Mouse (Mus musculus) right cerebral cortex, postnatal 25 days (tissue): ENCODE measurements around the gene Nfyb.

Experiments used
- DNase-seq: peaks from one replicate; pipeline ENCODE4 v3.0.0; 2022

Nfyb gene

GRCm38 (mm10) chr10:82763840-82764631 lies at the start of gene Nfyb:
Nfyb (minus strand) TSS chr10:82764144.
- peak; percentile 97 for DNase-seq

- DNase-seq = peak; percentile 69
Observed at GRCm38 (mm10) chr10:82811855-82812431, 48.0 kb upstream of the Nfyb start.

DNA sequence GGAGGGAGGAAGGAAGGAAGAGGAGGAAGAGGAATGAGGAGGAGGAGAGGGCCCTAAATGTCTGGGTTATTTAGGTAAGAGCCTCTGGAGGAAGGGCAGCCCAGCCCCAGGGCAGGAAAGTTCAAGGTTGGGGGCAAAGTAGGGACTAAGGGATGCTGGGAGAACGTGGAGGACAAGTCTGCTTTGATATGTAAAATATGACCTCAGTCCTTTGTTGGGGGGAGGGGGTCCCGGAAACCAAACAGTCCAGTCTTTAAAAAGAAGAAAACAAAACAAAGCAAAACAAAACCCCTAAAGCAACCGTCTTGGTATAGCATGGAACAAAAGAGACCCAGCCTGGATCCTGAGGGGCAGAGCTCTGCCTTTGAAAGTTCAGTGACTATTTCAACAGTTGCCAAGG lies 45.4 kb upstream of the Nfyb start:
- DNase-seq = no peak

- no peak for DNase-seq
Observed at GRCm38 (mm10) chr10:82808891-82809290, 44.9 kb upstream of the Nfyb start.

- no peak for DNase-seq
Observed at GRCm38 (mm10) chr10:82808155-82808554, 44.2 kb upstream of the Nfyb start.

GRCm38 (mm10) chr10:82807238-82807637 lies 43.3 kb upstream of the Nfyb start:
- DNase-seq = no peak

GRCm38 (mm10) chr10:82806414-82806813 lies 42.5 kb upstream of the Nfyb start:
- DNase-seq = no peak

DNA sequence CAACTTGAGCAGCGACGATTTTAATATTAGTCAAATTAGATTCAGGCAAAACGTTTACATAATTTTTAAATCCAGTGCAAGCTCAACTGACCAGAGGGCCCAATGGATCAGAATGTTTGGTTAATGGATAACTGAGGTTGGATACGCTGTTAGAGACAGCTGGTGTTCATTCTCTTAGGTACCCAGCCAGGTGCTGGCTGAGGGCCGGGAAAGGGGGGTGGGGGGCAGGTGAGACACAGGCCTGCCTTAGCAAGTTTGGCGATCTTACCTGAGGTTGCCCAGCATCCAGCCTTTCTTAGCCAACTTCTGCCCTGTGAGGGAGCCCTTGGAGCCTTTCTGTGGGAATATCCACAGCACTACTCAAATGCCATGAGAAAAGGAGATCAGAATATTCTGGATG lies 41.2 kb upstream of the Nfyb start:
- DNase-seq = no peak

GRCm38 (mm10) chr10:82804396-82804795 lies 40.5 kb upstream of the Nfyb start:
- DNase-seq = no peak

DNA sequence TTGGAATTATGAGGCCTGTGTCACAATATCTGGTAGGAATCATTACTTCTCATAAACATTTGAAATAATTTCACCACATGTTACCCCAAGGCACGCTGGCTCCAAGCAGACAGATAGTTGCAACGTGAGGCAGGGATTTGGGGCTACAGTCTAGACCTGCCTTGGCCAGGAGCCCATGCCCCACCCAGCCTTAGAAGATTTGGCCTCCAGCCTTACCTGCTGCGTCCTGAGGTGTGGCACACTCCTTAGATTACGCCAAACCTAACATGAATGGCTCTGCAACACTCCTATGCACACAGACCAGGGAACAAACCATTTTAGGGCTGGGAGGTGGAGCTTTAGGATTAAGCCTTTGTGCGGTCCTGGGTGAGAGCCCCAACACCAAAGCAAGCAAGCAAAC lies 36.1 kb upstream of the Nfyb start:
- no peak for DNase-seq

- DNase-seq = no peak
Observed at GRCm38 (mm10) chr10:82798312-82798933, 34.5 kb upstream of the Nfyb start.

DNA sequence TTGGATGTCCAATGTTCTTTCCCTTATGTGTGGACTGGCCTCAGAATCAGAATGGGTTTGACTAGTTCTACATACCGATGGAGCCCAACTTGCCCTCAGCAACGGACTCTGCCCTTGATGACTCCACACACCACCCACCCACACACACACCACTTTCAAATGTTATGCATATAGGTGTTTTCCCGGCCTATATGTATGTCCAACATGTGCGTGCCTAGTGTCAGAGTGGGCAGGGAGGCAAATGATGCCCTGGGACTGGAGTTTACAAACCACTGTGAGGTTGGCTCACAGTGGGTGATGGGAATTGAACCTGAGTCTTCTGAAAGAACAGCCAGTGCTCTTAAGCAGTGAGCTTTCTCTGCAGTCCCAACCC lies 33.2 kb upstream of the Nfyb start:
- no peak for DNase-seq

DNA sequence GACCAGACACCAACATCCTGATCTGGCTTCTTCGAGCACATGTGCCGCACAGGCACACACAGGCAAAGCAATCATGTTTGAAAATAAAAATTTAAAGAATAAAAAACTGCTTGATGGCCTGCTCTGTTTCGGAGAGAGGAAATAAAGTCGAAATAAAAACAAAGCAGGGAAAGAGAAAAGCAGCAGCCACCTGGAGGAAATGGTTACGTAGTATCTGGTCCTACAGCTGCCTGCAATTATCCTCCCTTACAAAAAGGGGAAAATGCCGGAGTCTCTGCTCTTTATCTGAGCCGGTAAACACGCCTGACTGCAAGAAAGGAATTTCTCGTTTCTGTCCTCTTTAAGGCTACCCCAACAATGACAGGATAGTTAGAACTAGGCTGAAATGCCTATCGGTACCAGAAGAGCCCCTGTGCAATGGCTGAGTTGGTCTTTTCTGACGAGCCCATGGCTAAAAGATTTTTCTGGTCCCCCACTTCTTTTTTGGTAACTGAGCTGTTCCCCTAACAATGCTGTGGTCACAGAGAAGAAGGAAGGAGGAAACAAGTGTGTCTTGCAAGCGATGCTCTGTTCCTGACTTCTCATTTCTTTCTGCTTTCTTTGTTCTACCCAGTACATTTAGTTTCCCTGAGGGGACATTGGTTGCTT lies 32.7 kb upstream of the Nfyb start:
- peak; percentile 12 for DNase-seq

DNA sequence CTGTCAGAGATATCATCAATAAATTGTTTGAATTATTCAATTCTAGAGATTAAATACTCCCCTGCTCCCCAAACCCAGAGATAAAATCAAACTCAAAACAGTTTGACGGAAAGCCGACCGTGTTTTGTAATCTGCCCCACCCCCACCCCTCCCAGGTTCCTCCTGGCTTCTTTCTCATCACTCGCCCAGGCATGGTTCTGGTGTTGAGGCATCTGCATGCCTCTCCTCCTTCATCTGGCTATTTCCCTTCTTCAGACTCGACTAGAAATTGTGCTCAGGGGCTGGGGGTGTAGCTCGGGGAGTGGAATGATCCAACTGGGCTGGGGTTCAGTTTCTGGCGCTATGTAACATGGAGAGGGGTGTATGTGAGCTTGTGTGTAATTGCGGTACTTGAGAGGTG lies 31.8 kb upstream of the Nfyb start:
- peak; percentile 15 for DNase-seq

DNA sequence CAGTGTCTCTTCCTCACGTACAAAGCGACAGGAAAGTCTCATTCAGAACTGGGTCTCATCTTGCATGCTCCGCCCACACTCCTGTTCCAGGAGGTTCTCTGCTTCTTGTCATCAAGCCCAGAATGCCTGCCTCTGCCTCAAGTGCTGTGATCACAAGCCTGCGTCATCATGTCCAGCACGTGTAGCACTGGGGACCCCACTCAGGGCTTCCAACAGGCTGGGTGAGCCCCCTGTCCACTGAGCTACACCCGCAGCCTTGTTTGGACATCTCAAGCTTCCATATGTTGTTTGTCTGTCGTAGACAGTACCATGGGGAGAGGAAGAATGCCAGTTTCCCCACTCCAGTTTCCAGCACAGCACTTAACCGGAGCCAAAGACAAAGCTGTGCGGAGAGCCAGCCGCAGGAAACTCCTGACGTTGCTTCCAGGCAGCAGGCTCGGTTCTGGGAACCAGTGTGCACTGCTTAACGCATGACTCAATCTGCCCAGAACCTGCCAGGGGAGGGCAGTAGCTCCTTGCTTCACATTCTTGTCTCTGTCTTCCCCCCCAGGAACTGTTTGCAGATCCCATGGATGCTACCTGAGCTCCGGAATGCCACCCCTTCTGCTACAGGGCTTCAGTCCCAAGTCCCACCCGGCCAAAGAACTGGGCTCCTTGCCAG lies 31.3 kb upstream of the Nfyb start:
- DNase-seq = peak; percentile 79

GRCm38 (mm10) chr10:82792311-82792710 lies 28.4 kb upstream of the Nfyb start:
- DNase-seq = no peak

GRCm38 (mm10) chr10:82791713-82792112 lies 27.8 kb upstream of the Nfyb start:
- DNase-seq = no peak

GRCm38 (mm10) chr10:82790504-82790903 lies 26.6 kb upstream of the Nfyb start:
- DNase-seq = no peak

GRCm38 (mm10) chr10:82789181-82789580 lies 25.2 kb upstream of the Nfyb start:
- no peak for DNase-seq

DNA sequence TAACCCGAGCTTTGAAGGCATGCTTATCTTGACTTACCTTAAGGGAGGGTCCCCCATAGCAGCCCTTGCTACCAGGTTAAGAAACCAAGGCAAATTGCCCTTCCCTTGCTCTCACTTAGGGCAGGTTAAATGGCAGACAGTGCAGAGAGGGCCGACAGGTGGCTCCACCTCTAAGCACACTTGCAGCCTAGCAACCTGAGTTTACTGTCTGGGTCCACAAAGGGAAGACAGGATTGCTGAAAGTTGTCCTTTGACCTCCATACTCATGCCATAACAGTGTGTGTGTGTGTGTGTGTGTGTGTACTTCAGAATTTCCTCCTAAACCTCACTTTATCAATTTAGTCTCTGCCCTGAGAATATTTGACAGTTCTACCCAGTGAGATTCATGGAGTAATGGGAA lies 18.5 kb upstream of the Nfyb start:
- DNase-seq = no peak

GRCm38 (mm10) chr10:82780816-82781215 lies 16.9 kb upstream of the Nfyb start:
- no peak for DNase-seq

GRCm38 (mm10) chr10:82780322-82780721 lies 16.4 kb upstream of the Nfyb start:
- DNase-seq = no peak

DNA sequence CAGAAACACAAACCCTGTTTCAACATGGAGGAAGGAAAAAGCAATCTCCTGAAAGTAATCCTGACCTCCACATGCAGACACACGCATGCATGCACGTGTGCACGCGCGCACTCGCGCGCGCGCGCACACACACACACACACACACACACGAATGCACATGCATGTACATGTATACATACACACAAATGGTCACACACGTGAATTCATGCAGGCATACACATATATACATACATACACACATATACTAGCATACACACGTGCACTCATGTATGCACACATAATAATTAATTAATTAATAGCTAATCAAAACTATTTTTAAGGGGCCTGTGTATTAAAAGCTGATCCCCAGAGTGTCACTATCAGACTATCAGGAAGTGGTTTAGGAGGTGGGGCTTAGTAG lies 15.9 kb upstream of the Nfyb start:
- DNase-seq = no peak
